Mouse (Mus musculus): ENCODE measurements around the gene Rpl7a. TPM values are rescaled to one million over a fixed set of nuclear protein-coding genes. Genes with fewer than 3 reads are reported as not detected.

The Rpl7a gene
- total RNA-seq, 4 experiments from 2014 or later, result 424 to 496 (median 462) TPM

DNA sequence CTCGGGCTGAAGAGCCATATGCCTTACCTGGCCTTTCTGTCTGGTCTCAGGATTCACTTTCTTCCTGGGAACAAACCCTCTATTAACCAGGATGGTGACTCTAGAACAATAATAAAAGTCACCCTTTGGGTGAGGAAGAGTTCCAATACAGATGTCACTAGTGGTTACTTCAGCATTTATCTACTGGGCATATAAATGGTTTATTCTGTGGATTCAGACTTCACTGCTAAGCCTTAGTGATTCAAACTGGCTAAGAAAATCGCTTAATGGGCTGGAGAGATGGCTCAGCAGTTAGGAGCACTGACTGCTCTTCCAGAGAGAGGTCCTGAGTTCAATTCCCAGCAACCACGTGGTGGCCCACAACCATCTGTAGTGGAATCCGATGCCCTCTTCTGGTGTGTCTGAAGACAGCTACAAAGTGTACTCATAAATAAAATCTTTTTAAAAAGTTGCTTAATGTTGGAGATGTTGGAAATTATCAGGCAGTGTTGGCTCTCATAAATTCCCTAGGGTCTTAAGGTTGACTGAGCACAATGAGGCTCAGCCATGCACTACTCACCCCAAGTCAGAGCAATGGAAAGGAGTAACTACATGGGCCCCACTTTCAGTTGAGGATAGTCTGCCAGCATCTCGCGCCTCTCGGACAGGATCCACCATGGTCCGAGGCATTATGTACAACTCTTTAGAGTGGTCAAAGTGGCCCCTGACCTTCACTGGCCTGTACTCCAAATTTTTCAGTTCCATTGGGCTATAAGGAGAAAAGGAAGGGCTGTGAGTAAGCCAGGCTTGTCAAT lies 3.8 kb downstream of the Rpl7a start:
- no peak for DNase-seq

DNA sequence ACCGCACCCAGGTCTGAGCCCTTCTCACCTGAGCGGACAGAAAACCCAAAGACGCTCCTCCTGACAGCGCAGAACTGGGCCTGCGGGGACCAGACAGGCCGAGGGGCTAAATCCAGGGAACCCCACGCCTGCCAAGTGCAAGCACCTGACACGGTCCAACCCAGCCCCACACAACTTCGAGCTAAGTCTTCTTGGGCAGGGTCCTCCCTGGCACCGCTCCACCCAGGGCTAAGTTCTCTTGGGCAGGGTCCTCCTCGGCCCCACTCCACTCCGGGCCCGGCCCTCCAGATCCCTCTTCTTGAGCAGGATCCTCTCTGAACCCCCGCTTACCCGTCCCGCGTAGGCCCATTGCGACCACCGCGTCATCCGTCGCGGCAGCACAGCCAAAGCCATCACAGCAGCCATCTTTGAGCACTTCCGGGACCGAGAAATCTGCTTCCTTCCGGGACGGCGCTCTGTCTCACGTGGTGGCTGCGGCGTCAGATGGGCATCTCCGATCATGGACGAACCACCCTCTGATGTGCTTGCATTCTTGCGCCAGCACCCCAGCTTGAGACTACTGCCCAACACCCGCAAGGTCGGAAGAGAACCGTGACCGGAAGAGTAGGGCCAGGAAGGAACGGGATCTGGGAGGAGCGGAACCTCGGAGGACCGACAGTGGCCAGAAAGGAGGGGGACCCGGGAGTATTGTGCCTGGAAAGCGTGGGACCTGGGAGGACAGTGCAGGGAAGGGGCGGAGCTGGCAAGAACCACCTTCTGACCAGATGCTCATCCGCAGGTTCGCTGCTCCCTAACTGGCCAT lies 5.6 kb downstream of the Rpl7a start, which contains the start of the genes Surf2 and Surf1:
Gene Surf2 (plus strand): TSS at position 441 of the 802 bp plus-strand sequence.
Gene Surf1 (minus strand): TSS at position 604 of the 802 bp plus-strand sequence.
- DNase-seq, result peak; percentile 85

DNA sequence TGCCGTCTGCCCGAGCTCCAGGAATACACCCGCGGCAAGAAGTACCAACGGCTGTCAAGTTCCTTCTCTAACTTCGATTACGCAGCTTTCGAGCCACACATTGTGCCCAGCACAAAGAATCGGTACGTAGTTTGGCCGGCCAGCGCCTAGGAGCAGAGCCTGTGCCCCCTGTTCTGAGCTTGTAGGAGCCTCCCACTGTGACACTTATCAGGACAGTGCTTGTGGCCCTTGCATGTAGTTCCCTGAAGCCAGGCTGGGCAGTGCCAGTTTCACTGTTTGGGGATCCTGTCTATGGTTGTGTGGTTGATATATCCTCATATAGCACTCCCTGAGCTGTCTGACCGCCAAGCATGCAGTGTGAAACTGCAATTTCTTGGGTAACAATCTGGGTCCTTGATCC lies 6.2 kb downstream of the Rpl7a start:
- DNase-seq, result no peak

DNA sequence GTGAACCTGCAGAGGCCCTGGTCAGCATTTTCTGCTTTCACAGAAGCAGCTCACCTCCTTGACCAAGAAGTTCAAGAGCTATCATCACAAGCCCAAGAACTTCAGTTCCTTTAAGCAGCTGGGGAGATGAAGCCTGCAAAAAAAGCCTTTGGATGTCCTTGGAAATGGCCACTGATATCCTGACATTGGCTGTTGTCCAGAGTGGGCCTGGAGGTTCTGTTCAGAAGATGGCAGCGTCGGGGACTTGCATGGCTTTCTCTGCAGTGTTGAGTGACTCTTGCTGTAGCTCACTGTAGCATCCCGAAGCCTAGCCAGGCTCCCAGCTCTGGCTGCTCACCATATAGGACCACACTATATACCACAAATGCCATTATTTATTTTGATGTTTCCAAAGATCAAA lies 9.1 kb downstream of the Rpl7a start:
- no peak for DNase-seq

DNA sequence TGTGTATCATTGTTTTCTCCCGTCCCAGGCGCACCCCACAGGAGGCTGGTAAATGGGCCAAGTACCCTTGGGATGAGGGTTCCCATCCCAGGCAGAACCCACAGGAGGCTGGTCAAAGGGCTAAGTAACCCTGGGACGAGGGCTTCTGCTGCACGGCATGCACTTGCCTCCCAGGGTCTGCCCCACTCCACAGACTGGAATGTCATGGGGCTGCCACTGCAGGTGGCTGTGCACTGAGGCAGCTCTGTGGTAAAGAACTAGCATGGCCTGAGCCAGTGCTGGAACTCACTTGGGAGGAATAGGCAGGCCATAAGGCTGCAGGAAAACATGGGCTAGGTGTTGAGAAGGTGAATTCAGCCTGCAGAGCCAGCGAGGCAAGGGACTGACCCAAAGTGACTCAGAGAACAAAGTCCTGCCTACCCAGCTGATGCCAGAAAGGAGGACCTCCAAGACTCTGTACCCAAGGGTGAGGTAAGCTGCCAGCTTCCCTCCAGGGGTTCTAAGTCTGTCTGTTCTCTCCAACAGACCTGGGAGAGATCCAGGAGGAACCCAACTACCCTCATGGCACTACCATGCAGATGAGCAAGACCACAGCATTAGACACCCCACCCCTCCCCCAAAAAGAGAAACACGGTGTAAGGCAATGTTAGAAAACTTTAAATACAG lies 9.8 kb downstream of the Rpl7a start:
- no peak for DNase-seq

DNA sequence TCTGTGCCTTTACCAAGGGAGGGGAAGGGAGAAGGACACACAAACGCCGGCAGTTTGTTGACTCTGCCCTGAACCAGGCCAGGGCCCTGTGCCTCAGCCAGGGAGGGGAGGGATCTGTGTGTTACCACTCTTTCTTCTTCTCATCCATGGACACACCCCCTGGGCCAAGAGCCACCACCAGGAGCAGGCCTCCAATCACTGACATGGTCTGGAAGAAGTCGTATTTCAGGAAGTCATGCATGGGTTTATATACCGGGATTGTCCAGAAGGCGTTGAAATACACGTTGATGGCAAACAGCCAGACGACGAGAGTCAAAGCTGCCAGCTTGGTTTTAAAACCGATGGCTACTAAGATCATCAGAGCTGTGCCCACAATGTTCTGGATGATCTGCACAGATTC lies 11.2 kb downstream of the Rpl7a start:
- no peak for DNase-seq

DNA sequence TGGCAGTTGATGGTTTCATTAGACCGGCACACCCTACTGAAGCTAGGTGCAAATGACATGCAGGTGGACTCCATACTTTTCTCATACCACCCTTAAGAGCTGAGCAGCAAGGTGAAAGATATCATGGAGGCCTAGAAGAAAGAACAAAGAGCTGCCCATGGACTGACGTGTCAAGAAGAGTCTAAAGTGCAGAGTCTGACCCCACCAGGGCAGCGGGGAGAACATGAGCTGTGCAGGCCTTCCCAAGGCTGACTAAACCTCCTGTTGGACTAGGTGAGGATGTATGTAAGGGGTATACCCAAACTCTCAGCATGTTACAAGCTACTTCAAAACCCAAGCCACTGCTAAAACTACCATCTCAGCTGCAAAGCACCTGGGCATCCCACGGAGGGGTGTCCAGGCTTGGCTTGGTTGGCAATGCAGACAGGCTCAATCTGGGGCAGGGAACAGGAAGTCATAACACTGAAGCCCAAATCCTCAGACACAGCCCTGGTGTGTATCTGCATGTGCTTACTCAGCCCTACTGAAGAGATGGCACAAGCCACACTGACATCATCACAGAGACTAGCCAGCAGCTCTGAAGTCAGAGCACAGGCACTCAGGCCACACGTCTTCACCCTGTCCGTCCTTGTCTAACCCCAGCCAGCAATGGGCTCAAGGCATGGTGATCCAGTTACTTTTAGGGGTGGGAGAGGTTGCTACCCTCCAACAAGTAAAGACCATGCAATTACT lies 17.3 kb downstream of the Rpl7a start:
- DNase-seq, result no peak

DNA sequence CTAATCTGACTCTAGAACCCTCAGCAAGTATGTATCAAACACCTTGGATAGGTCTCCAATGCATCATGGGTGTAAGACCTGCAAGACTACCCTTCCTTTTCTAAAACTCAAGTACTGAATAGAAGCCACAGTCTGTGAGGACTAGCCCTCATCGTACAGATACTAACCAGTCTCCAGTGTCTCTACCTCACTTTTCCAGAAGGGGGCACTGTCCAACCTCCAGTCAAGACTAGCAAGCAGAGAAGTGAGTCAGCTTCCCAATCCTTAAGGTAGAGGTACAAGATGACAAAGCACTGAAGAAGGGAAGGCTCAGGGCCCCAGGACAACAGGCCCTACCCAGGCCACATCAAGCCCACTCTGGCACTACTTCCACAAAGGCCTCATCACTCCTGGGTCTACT lies 19.8 kb downstream of the Rpl7a start:
- DNase-seq, result peak; percentile 64

DNA sequence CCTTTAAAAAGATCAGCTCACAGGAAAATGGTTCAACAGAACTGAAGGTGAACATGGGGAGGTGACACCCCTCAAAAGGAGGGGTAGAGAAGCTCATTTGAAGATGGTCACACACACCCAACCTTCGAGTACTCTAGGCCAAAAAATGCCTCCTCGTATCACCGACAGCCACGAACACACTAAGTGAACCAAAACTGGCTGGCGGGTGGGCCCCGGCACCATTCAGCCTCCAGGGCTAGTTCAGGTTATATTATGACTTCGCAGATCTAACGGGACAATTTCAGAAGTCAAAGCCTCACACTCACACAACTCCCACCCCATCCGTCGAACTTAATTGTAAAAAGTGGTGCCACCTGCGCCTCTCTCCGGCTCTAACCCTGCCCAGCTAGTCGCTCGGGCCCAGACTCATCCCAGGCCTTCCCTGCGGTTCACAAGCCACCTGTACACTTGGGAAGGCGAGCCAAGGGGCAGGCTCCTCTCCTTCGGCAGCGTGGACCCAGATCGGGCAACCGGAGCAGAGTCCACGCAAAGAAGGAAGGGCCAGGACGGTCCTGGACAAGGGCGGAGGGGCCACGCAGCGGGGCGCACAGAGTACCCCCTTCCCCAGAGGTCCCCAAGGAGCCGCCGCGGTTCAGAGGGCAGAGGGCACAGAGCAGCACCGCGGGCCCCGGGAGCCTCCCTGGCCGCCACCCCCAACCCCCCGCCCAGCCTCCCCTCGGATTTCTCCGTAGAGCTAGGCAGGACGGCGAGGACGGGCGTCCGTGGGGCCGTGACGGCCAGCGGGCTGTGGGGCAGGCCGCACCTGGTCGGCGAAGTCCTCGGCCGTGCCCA lies 22.1 kb downstream of the Rpl7a start:
- DNase-seq, result no peak

DNA sequence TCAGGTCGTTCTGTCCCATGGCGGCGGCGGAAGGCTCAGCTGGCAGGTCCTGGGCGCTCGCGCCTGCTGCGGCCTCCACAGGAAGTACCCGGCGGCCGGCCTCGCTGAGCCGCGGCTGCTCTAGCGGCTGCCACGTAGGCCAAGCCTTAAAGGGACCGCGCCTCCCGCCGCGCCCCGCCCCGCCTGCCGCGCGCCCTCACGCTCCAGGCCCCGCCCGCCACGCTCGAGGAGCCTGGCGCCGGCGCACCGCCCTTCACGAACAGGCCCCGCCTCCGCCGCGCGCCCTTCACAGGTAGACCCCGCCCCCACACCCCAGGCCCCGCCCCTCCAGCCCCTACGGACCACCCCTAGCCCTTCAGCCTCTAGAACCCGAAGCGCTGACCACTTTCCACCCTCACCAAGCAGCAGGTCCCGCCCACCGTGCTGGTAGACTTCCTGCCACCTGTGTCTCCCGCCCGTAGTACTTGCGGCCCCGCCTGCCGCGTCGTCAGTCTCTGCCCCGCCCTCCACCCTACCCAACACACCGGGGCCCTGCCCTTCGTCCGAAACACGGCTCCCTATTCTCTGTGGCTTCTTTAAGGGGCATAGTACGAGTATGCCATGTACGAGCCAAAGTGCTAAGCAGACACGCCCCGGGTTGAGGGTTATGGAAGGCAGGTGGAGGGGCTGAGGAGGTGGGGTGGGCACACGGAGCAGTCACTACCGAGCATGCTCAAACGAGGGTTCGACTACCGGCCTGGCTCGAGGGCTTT lies 22.9 kb downstream of the Rpl7a start, which contains the start of the genes Surf4 and Stkld1:
Gene Surf4 (minus strand): TSS at position 625 of the 752 bp plus-strand sequence.
Gene Stkld1 (plus strand): TSS at position 744 of the 752 bp plus-strand sequence.
- peak; percentile 93 for DNase-seq

DNA sequence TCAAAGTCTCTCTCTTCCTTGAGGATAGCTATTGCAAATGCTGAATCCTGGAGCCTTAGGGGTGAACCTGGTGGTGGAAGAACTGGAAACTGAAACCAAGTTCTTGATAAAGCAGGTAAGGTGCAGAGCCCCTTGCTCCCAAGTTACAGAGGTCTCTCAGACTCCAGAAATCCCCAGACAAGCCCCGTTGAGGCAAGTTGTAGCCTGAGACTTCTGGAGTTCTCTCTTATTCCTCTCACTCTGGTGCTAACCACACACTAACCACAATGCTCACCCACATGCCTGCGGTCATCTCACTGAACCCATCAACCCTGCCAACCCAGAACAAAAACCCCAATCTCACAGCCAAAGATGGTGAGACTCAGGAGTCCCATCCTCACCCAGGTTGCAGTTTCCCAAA lies 24.7 kb downstream of the Rpl7a start:
- DNase-seq, result no peak

DNA sequence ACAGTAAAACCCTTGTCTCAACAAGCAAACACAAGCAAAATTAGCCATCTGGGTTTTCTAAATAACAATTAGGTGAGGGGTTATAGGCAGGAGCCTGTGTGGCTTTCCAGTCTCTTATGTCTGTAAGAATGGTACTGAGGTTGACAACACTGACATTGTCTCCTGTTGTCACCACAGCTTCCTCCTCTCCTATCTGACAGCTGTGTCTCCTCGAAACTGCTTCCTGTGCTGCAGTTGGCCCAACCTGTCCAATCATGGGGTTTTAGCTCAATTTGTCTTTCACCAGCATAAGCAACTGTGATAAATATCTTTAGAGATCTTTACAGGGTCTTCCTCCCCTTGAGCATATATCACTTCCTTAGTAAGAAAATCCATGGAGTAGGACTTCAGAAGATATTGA lies 25.9 kb downstream of the Rpl7a start:
- DNase-seq, result no peak

DNA sequence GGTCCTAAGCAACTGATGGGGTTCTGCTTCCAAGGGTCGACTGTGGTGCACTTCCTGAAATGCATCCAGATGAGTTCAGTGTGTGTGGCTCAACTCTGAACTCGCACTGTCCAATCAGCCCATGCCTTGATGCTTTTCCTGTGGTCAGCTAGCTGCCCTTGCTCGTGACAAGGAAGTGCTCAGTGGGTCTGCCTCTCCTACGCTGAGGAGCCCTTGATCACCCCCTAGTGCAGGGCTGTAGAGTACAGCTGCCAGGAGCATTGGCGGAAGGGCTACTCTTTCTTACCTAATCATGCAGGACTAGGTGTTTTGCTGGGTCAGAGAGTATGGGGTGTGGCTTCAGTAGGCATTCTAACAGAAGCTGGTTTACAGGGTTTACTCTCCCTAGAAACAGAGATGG lies 31.0 kb downstream of the Rpl7a start:
- DNase-seq, result no peak

DNA sequence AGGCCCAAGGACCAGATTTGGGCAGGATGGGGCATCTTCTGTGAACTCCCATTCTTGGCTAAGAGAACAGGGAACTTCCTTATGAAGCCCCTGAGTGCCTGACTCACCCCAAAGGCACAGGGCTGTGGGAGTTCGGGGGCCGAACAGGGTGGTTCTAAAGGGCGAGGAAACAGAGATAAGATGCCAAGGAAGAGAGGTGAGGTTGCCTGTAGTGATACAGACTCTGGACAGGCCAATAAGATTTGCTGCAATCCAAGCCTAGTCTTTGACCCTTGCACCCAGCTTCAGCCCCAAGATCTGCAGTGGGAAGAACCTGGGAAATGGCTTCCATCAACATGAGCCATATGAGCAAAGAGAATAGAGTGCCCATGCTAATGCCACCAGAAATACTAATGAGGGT lies 32.7 kb downstream of the Rpl7a start:
- no peak for DNase-seq

DNA sequence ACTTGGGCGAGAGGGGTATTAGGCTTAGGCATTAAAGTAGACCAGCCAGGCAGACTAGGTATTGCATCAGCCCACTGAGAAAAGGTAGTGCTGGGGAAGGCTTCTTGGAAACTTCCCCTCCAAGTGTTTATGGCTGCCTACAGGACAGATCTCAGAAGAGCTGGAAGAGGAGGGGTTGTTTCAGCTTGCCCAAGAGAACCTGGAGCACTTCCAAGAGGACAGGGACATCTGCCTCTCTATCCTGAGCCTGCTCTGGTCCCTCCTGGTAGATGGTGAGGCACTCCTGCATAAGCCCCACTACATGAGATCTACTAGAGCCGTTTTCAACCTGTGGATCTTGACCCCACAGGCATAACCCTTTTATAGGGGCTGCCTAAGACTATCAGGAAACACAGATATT lies 39.8 kb downstream of the Rpl7a start:
- no peak for DNase-seq

DNA sequence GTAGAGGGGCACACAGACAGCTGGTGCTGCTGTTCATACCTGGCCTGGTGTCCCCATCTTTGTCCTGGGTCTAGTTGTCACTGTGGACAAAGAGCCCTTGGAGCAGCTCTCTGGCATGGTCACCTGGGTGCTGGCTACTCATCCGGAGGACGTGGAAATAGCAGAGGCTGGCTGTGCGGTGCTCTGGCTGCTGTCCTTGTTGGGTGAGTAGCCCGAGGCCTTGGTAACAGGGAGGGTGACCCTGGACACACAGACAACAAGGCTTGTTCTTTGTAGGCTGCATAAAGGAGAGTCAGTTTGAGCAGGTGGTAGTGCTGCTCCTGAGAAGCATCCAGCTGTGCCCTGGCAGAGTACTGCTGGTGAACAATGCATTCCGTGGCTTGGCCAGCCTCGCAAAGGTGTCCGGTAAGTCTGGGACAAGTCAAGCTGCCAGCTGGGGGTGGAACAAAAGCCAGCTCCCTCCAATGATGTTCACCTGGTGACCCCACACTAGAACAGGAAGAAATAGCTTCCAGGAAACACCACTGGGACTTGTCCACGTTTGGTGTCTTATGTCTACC lies 40.9 kb downstream of the Rpl7a start:
- DNase-seq, result no peak

DNA sequence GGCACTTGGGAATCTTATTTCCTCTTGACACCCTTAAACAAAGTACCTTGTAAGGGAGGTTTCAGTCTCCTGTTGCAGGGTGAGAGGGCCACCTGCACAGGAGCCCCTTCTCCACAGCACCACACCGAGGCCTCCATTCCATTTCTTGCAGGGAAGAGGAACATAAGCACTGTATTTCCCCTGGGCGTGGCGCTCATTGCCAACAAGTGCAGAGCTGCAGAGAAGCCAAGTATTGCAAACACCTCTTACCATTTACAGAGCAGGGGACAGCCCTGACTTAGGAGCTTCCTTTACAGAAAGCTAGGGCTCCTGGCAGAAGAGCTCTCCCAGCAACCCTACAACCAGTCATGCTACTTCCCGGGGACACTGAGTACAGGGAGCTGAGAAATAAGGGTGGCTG lies 41.6 kb downstream of the Rpl7a start:
- DNase-seq, result no peak

DNA sequence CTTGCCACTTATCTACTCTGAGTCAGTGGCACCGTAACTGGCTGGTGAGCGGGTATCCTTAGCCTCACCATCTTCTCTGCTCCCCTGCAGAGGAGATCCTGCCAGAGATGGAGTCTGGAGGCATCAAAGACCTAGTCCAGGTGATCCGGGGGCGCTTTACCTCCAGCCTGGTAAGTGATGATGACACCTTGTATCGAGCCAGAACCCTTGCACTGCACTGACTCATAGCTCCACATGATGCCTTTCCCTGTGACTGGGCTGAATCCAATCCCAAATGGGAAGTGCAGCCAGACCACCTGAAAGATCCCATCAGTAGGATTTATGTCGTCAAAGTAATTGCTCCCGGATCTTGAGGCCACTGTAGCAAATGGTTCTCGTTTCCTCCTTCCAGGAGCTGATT lies 42.3 kb downstream of the Rpl7a start:
- DNase-seq, result no peak

DNA sequence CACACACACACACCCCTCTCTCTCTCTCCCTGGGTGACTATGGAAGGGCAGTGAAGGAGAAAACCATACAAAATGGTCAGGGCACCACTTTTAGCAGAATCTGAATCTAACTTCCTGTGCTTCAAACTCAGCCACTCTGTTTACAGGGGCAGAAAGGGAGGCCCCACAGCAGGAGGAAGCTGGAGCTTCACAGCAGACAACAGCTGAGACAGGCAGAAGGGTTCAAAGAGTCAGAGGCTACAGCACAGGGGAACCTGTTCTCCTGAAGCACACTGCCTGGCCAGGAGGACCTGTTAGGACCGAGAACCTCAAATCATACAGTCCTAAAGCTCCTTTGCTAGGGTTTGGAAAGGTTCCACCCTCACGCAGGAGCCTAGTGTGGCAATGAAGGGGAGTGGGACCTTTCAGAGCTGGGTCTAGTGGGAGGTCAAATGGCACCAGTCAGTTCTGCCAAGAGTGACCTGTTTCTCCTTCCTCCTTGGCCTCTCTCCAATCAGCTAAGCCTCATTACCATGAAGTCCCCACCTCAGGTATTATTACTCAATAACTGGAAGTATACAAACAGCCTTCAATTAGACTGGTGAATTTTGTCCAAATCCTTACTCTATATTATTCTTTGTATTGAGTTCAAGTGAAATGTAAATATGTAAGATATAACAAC lies 44.3 kb downstream of the Rpl7a start:
- DNase-seq, result no peak
